Mouse (Mus musculus) regulatory T cell (primary cell): ENCODE data around the gene Tgfbrap1.

Source experiments
- in situ Hi-C: fragments of 300-600 bp; cut with MboI, MseI; formaldehyde crosslinking; loops from one replicate; pipeline ENCODE4 v1.15.1; 2025; ENCODE audit warnings: high pct_unique_total_duplicates

Tgfbrap1 gene

DNA sequence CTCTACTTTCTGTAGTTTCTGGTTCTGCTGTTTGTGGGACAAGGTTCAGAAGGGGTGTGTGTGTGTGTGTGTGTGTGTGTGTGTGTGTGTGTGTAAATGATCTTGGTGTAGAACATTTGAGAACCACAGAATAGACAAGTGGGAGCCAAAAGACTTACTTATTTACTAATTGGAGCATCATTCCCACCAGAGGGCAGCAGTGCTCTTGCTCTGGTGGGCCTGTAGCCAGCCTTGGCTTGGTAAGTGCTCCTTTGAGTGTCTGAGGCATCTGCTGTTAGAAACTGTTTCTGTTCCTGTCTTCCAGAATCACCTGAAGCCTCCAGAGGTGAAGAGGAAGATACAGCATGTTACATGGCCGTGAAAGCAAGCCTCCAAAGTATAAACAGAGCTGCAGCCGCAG lies 14.4 kb upstream of the Tgfbrap1 start:
- in situ Hi-C loops, result no loop called here

DNA sequence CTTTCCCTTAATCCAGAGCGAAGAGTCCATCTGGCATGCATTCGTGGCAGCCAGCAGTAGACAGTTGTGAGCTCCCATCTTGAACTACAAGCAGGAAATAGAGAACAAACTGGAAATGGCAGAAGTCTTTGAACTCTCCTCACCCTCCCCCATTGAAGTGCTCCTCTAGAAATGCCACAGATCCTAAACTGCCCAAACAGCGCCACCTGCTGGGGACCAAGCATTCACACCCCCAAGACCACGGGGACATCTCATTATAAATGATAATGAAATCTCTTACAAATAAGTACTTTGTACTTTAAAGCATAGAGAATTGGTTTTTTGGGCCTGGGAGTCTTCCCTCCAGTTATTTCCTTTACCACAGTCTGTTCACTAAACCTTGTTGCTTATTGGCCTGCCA lies 12.1 kb upstream of the Tgfbrap1 start:
- in situ Hi-C loops, result no loop called here

DNA sequence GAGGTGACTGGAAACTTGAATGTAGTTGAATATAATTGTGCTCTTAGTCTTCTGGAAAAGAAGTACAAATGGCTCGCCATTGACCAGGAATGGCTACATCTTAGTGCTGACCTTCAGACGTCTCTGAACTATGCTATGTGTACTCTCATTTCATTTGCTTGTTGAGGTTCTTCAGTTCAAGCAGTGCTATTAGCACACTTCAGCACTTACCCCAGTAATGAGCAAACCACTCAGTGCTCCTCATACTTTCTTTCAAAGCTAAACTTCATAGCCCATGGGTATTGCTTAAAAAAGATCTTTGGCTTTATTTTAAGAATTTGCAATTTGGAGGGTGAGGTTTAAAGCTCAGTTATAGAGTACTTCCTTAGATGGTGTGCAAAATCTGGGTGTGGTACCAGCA lies 10.3 kb upstream of the Tgfbrap1 start:
- in situ Hi-C loops, result loop anchor here (5.0 to 10.0 kb wide), 2 partner anchors 196 to 414 kb away; partner anchors contain the start of gene Pou3f3

DNA sequence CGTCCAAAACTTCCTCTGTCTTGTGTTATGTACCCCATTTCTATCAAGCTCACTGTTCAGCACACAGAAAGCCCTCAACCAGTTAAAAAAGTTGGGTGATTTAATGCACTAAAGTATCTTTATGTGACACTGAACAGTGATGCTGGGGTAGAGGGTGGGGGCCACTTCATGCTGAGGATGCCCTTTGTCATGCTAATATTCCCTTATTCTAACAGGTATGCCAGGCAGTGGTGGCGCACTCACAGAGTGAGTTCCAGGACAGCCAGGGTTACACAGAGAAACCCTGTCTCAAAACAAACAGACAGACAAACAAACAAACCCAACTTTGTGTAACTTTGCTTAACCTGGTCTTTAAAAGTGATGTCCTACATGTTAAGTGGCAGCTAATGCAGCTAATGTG lies 4.2 kb downstream of the Tgfbrap1 start:
- in situ Hi-C loops, result no loop called here

DNA sequence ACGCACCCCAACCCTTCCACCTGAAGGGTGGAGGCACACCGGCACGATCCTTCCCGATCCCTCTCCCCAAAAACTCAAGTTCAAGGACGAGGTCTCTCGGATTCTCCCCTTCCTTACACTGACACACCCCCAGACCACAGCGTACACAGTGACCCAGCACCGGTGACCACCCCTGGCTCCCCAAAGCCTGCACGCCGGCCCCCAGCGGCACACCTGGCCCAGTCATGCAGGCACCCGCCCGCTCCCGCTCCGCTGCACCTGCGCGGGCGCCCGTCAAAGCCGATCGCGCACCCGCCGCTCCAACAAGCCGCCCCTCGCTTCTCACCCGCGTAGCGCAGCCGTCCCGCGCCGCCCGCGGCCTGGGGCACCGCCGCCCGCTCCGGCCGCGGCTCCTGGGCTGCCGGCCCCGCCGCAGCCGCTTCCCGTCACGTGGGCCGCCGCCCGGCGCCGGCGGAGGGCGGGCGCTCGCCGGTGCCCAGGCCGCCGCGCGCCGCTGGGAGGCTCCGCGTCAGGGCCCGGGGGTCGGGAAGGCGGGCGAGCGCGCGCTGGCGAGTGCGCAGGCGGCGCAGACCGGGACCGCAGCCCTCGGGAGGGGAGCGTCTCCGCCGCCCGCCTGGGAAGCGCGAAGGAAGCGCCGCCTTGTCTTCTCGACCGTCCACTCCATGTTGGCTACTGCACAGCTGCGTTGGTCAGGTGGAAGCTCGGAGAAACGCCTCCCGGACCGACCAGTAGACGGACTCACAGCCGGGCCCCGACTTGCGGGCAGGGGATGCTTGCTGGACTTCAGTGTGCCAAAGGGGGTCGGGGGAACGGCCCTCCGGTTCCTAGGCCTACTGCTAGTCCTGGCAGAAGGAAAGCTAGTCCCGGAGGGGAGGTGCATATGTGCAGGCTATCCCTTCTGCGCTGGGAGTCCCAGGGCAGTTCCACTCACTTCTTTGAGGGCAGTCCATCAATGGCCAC lies 6.1 kb downstream of the Tgfbrap1 start:
- in situ Hi-C loops, result no loop called here

DNA sequence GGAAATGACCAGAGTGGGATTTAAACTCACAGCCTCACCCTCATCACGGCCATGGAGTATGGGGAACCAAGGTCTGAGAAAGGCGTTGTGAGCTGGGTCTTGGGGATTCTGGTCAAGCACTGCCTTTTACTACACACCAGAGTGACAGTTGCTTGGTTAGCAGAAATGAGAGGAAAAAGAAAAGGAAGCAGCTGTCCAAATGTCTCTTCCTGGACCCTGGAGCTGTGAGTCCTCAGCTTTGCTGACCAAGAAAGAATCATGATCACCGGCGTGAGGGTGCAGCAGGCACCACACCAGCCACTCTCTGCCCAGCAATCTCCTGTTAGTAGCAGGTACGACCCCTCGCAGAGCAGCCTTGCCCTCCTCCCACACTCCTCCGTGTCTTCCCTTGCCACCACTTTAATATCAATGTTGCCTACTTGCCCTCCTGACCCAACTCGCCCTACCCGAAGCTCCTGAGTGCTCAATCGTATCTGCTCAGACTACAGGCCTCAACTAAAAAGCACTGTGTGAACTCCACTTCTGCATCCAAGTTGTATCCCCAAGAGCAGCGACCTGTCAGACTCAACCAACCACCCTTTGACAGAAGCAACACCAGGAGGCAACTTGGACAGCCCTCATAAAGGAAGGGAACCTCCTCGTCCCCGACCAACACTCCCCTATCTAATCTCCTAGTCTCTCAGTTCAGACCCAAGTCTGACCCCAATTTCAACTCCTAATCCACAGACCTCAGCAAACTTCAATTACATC lies 7.0 kb downstream of the Tgfbrap1 start:
- in situ Hi-C loops, result no loop called here

DNA sequence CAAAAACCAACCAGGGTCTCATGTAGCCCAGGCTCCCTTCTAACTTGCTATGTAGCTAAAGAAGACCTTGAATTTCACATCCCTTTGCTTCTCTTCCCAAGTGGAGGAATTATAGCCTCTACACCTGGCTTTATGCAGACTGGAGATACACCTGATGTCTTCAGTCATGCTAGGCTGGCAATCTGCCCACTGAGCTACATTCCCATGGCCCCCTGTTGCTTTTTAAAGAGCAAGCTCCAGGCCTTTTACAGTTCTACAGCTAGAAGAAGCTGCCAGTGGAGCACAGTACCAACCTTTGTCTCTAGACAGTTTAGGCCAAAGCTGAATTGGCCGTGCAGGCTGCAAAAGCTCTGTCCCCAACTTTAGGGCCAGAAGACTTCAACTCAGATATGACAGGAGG lies 8.0 kb downstream of the Tgfbrap1 start:
- in situ Hi-C loops, result no loop called here

DNA sequence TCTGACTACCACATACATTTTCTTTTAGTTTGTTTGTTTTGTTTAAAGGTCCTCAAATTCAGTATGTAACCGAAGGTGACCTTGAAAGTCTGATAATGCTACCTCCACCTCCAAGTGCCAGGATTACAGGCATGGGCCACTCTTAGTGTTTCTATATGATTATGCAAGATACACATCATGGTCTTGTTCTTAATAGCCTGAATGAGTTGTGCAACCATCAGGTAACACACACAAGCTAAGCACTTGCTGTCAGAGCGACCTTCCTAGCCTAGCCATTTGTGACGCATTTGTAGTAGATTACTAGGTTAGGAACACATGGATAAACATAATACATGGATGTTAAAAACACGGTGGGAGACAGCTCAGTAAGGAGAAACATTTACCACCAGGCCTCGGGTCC lies 15.5 kb downstream of the Tgfbrap1 start:
- in situ Hi-C loops, result no loop called here

DNA sequence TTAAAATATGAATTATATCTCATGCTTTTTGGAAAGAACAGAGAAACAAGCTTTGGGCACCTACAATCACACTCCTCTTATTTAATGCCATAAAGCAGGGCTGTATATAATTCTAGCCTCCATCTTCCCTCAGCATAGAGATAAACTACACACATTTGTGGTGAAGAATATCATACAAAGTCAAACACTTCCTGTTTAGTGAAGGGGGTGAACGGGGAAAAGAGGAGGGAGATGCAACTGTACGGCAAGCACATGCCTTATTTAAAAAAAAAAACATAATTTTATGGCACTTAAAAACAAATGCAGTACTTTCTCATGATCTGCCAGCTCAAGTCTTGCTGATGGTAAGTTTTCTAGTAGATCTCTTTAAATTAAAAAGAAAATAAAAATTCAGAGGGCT lies 20.3 kb downstream of the Tgfbrap1 start:
- in situ Hi-C loops, result no loop called here

DNA sequence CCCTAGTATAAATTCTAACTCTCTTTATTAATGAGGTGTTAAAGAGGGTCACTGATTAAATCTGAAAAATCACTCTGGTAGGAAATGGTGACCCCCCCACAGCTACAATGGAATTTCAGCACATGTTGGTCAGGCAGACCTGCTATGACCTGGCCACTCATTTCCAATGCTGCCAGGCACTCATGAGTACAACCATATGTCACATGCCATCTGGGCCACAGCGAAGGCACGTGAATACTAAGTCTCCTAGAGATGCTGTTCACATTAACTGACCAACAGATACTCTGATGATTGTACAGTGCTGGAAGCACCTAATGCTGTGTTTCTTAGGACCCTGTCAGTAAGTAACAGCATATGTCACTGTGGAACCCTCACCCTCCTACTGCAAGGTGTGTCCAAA lies 23.6 kb downstream of the Tgfbrap1 start:
- in situ Hi-C loops, result no loop called here

DNA sequence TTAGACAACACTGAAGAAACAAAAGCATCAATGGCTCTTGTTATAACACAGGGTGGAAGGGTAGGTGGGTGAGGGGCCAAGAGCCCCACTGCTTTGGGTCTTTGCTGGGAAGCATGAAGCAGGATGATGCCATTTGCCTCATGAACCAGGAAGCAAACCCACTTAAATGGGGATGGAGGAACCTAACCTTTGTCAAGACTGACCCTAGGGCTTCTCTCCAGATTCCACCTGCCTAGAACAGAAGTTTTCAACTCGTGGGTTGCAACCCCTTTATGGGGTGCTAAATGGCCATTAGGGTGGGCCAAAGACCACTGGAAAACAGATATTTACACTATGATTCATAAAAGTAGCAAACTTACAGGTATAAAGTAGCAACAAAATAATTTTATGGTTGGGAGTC lies 25.9 kb downstream of the Tgfbrap1 start:
- in situ Hi-C loops, result no loop called here

DNA sequence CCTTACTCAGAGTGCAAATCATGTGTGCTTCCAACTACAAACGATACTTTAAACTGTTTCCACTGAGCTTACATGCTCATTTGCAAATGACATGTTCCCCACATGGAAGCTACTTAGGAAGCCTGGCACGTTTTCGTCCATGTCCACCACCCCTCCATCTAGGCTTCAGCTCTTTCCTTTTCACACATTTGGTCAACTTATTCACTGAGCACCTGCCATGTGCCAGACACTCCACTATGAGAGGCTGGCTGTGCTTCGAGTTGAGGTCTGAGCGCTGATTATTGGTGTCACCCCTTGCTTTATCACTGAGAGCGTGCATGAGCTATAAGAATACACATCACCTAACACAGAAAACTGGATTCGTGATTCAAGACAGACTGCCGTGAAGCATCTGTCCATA lies 26.4 kb downstream of the Tgfbrap1 start:
- in situ Hi-C loops, result no loop called here

DNA sequence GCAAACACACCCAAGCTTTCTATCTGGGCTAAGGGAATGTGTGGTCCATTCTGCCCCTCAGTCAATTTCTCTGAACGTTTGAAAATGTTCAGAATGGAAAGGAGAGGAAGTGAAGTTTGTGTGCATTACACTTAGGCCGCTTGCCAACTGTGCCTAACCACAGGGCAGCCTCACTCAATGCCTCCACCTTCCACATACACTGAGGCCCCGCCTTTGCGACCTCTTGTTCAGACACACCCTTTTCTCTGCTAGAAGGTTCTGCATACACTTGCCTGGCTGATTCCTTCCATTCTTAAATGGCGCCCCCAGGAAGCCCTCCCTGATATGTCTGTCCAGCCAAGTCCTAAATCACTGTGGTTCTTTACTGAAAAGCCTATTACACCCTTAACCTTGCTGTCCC lies 27.7 kb downstream of the Tgfbrap1 start:
- in situ Hi-C loops, result no loop called here

DNA sequence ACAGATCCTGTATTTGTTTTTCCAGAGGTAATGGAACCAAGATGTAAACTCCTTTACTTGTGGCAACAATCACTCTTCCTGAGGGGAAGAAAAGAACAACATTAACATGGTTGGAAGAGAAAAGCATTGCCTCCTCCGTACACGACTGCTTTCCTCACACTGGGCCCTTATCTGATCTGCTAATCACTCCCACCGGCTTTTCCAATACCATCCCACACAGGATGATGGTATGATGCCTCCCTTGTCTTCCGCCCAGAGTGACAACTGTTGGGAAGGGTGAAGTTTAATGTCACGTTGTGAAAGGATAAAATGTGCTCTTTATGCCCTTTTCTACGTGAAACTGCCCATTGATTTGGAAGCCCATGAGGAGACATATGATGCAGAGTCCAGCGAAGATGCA lies 30.9 kb downstream of the Tgfbrap1 start:
- in situ Hi-C loops, result no loop called here

DNA sequence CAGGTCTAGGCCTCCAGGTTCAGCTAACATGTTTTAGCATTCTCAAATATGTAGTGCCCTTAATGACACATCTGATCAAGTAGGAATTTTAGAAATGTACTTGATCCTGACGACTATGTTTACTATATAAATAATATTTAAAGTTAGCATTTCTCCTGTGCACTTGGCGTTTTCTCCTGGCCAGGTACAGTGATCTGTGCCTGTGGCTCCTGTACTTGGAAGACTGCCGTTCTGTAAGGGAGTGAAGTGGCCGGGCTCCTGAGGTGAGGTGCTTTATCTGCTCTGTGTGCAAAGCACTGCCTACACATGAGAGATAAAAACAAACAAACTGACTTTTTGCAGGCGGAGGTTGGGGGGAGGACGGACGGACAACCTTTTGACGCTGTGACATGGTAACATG lies 31.9 kb downstream of the Tgfbrap1 start:
- in situ Hi-C loops, result no loop called here

DNA sequence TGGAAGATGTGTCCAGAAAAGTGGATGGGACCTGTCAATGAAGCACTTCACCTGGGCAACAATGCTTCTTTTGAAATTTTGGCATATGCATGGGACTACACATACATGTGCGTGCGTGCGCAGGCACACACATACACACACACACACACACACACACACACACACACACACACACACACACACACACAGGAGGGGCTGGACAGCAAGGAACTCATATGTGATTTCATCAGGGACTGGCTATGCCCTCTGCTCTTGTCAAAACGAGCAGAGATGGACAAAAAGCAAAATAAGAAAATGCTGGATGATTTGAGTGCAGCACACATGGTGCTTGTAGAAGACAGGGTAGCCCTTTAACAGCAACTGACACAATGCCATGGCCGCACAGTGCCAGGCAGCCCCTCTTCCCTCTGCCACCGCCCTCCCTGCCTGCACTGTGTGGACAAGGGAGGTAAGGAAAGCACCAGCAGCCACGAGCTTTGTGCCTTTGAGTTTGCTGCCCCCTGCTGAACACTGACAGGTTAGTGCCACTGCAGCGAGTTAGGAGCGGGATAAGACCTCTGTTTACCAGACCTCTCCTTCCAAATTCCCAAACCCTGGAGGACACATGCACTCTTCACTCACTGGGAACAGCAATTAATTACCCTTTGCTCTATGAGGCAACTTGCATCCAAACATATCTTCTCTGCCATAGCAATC lies 32.7 kb downstream of the Tgfbrap1 start:
- in situ Hi-C loops, result no loop called here

DNA sequence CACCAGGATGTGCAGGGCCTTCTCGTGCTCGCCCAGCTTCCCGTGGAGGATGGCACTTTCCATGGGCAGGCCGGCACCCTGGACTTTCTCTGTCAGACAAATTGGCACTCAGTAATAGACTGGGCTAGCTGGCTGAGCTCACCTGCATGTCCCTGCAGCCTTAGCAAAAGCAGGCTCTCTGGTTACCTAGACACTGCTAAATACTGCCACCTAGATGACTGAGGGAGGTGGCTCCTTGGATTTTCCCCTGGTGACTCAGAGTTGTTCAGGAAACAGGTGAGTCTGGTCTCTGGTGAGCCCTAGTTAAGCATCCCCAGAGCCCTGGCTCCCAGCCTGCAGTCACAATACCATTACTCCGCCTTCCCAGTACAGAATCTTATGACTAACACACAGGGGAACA lies 46.5 kb downstream of the Tgfbrap1 start:
- in situ Hi-C loops, result no loop called here

DNA sequence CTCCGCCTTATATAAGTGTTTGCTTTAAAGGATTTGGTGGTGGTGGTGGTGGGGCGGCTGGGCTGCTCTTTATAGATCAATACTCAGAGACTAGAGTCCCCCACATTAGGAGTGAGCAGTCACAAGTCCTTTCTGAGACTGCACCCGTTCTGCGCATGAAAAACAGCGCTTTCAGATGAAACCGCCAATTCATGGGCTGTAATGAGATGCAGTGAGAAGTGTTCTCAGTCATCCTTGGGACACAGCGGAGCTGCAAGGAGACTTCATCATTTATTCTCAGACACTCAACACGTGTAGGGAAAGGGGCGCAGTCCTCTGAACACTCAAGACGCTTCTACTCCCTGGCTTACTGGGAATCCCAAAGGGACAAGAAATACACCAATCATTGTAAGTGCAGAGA lies 50.6 kb downstream of the Tgfbrap1 start:
- in situ Hi-C loops, result loop anchor here (10.0 kb wide), 1 partner anchor 133 kb away; no protein-coding TSS in a partner anchor

DNA sequence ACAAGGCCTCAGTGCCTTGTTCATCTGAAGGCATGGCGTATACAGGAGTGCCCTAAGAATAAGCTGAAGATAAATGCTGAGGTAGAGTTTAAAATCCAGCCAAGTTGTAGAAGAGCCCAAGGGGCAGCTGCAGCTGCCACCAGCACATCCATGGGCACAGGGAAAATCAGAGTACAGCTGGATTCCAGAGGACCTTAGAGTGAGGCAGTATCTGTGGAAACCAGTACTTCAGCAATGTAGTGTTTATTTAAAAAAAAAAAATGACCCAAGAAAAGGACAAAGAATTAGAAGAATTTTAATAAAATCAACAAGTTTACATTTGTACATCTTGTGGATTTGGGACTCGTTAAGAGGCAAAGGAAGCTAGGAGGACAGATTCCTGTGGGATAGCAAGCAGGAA lies 51.4 kb downstream of the Tgfbrap1 start:
- in situ Hi-C loops, result loop anchor here (10.0 kb wide), 1 partner anchor 132 kb away; no protein-coding TSS in a partner anchor

DNA sequence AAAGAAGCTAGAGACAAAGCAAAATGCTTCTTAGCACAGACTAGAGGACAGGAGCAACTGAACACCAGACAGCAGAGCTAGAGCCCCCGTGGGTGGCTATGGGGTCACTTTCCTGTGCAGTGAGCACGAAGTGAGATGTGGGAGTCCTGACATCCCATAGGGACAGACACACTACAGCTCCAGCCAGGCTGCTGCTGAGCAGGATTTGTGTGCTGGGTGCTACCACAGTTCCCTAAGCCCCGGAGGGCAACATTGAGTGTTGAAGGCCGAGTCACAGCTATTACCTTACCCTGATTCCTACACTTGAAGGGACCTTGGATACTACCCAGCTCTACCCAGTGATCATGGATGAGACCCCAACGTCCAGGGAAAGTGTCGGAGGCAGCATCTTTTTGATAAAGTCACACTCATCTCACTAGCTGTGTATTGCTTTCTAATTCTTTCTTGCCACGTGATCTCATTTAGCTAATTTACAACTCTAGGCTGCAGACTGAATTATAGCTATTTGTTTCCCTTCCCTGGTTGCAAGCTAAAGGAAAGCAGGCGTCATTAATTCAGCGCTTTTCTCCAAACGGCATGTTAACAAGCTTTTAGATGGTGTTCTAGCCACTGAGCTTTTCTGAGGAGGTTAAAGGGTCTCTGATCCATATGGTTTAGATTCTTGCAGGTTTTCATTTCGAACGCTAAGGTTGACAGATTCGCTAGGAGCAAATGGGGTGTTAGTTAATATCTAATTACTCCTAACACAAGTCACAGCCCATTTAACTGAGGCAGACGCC lies 53.0 kb downstream of the Tgfbrap1 start:
- in situ Hi-C loops, result loop anchor here (10.0 kb wide), 1 partner anchor 131 kb away; no protein-coding TSS in a partner anchor

DNA sequence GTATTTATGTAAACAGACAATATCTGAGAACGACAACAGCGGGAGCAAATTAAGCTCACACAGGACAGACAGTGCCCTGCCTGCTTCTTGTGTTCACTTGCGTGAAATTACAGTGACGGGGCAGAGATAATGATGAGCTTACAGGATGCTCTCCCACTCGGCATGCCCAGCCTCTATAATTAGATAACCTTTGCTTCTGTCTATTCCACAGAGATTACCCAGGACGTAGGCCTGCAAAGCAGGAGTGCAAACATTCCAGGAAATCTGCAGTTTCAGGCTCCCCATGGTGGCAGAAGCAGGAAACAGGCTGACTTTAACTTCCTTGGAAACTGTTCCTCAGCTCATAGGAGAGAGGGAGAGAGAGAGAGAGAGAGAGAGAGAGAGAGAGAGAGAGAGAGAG lies 56.2 kb downstream of the Tgfbrap1 start:
- in situ Hi-C loops, result loop anchor here (10.0 kb wide), 1 partner anchor 127 kb away; no protein-coding TSS in a partner anchor
